Mouse (Mus musculus) liver, postnatal 0 days (tissue): ENCODE measurements at regions not wholly inside any gene's neighbourhood (a gene's known extent, or its start where the extent isn't known, plus 50 kb on each side); places are given as distances from the start of the nearest gene placed in this dataset.

Source experiments
- CTCF ChIP-seq: sonication (generic); IDR thresholded peaks from 2 replicates; pipeline ENCODE4 v1.5.1; 2016; ENCODE audit warnings: antibody characterized with exemption, low read depth
- EP300 ChIP-seq: IDR thresholded peaks from 2 replicates; pipeline ENCODE4 v1.6.1; 2016; ENCODE audit warnings: antibody characterized with exemption, low read depth, mild to moderate bottlenecking

DNA sequence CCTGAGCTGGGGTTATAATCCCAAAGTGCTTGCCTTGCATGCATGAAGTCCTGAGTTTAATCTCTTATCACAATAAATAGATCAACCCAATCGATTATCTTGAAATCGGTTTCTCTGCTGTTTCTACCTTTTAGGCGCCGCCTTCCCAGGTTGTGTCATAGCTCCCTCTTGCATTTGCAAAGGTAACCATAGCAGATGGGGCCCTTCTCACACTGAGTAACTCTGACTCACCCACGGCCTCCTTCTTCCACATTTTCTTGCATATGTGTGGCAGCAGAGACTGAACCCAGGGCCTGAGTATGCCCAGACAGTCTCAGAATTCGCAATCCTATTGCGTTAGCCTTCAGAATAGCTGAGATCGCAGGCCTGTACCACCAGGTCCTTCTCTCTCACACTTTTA, 570.7 kb upstream of the Gm10131 start:
- TF ChIP-seq CTCF (no peak), EP300 (no peak)
